Mouse (Mus musculus) liver, embryonic 11.5 days (tissue): ENCODE results near the gene Efcab11. TPM values are rescaled to one million over a fixed set of nuclear protein-coding genes. Genes with fewer than 3 reads are reported as not detected.

Experiments
- ATAC-seq: fragments of 200-750 bp; cut with Nextera tagmentation; replicated peaks from 2 replicates; pipeline ENCODE4 v1.8.0; 2017; ENCODE audit warnings: moderate number of reproducible peaks, mild to moderate bottlenecking, moderate TSS enrichment, moderate library complexity; ENCODE audit not compliant: low FRiP score
- DNase-seq: peaks from one replicate; pipeline ENCODE4 v3.0.0-alpha.2; 2017; ENCODE audit warnings: low spot score
- H3K27ac ChIP-seq: fragments of 300-500 bp; sonication (generic); 2 replicates; pipeline ENCODE4 v1.5.1; 2014; ENCODE audit warnings: mild to moderate bottlenecking, low read depth, low read length, control low read depth
- H3K27me3 ChIP-seq: fragments of 300-500 bp; sonication (generic); replicated peaks from 2 replicates; pipeline ENCODE4 v1.6.1; 2014; ENCODE audit warnings: low read length, mixed read lengths; ENCODE audit not compliant: control insufficient read depth, insufficient read depth
- H3K36me3 ChIP-seq: fragments of 300-500 bp; sonication (generic); 2 replicates; pipeline ENCODE4 v1.6.1; 2014; ENCODE audit warnings: mild to moderate bottlenecking, low read length, moderate library complexity, mixed read lengths; ENCODE audit not compliant: control insufficient read depth, insufficient read depth
- H3K4me1 ChIP-seq: fragments of 300-500 bp; sonication (generic); replicated peaks from 2 replicates; pipeline ENCODE4 v1.6.1; 2014; ENCODE audit warnings: low read length, mixed read lengths; ENCODE audit not compliant: control insufficient read depth, insufficient read depth
- H3K4me2 ChIP-seq: fragments of 300-500 bp; sonication (generic); 2 replicates; pipeline ENCODE4 v1.6.1; 2014; ENCODE audit warnings: mild to moderate bottlenecking, control low read depth, moderate library complexity
- H3K4me3 ChIP-seq: fragments of 300-500 bp; sonication (generic); 2 replicates; pipeline ENCODE4 v1.5.1; 2014; ENCODE audit warnings: low read depth, low read length, control low read depth
- H3K9ac ChIP-seq: fragments of 300-500 bp; sonication (generic); 2 replicates; pipeline ENCODE4 v1.6.1; 2014; ENCODE audit warnings: low read depth, low read length, control low read depth
- H3K9me3 ChIP-seq: fragments of 300-500 bp; sonication (generic); 2 replicates; pipeline ENCODE4 v1.6.1; 2016; ENCODE audit warnings: low read length, inconsistent platforms, mixed read lengths; ENCODE audit not compliant: control insufficient read depth
- whole genome bisulfite sequencing: fragments of 180-500 bp; shearing (Covaris S2); extraction: QIAGEN DNeasy Blood & Tissue Kit; methylation state at CpG from one replicate; pipeline ENCODE4 v1.1.7; 2014; 5-methylcytosine and 5-hydroxymethylcytosine counted together
- polyA plus RNA-seq: library from polyadenylated mRNA; unstranded; fragments of >200 nt; fragmentation: Nextera tagmentation; extraction: Ambion mirVana; gene quantifications from 2 replicates; pipeline ENCODE4 v1.2.1, GENCODE M21; 2014

The Efcab11 gene
- polyA plus RNA-seq, 1 experiment from 2014 or later, result 8.9 TPM

- H3K27ac ChIP-seq, result no peak overlapping the region
- H3K4me2 ChIP-seq, result no peak overlapping the region
- H3K27me3 ChIP-seq, result no peaks in the 10 kb centered on the region
- no peaks in the 10 kb centered on the region for H3K9me3 ChIP-seq
- no peaks in the 10 kb centered on the region for H3K36me3 ChIP-seq
- peaks cover 3% of the 10 kb centered on the region; the same call in 1 of the 2 replicates for H3K4me1 ChIP-seq
- 44% methylated on average over 4 of the region's 4 CpGs for WGBS
- DNase-seq (no peak), ATAC-seq (no peak)
- H3K4me3 ChIP-seq, result no peak overlapping the region
- H3K9ac ChIP-seq, result no peak overlapping the region
These were observed 202.6 kb downstream of the Efcab11 start for GRCm38 (mm10) chr12:99681681-99682080.

GRCm38 (mm10) chr12:99671866-99672191 lies 212.4 kb downstream of the Efcab11 start:
- Histone ChIP-seq H3K27ac (no peak overlapping the region), H3K9me3 (no peaks in the 10 kb centered on the region), H3K4me1 (0 out of 2 replicates have a peak, but pooled peaks cover 2% of the 10 kb centered on the region), H3K27me3 (no peaks in the 10 kb centered on the region), H3K36me3 (no peaks in the 10 kb centered on the region), H3K4me2 (no peak overlapping the region), H3K9ac (no peak overlapping the region), H3K4me3 (no peak overlapping the region)
- no peak for ATAC-seq
- no peak for DNase-seq
- 86% methylated on average over 4 of the region's 4 CpGs for WGBS

GRCm38 (mm10) chr12:99671162-99671865 lies 212.9 kb downstream of the Efcab11 start:
- H3K4me2 ChIP-seq, result no peak overlapping the region
- WGBS, result 86% methylated on average over 12 of the region's 12 CpGs
- H3K9ac ChIP-seq, result no peak overlapping the region
- no peak for DNase-seq
- H3K27ac ChIP-seq, result no peak overlapping the region
- H3K9me3 ChIP-seq, result no peaks in the 10 kb centered on the region
- ATAC-seq, result no peak
- no peaks in the 10 kb centered on the region for H3K36me3 ChIP-seq
- 0 out of 2 replicates have a peak, but pooled peaks cover 2% of the 10 kb centered on the region for H3K4me1 ChIP-seq
- no peaks in the 10 kb centered on the region for H3K27me3 ChIP-seq
- H3K4me3 ChIP-seq, result no peak overlapping the region

DNA sequence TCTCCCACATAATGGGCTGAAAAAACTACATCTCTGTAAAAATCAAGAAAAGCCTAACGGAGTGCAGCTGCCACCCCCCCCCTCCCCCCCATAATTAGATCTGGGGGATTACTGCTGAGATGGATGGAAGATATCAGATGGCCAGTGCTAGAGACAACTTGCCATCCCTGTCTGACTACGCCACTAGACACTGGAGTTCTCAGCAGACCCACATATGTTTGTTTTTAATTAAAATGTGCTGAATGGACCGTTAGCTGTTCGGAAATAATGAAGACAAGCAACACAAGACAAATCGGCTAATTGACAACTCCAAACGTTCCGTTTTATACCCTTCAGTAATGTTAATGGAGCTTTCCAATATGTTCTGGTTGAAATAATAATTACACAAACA lies 213.5 kb downstream of the Efcab11 start:
- H3K4me2 ChIP-seq, result no peak overlapping the region
- no peaks in the 10 kb centered on the region for H3K27me3 ChIP-seq
- 83% methylated on average over 7 of the region's 7 CpGs for WGBS
- no peaks in the 10 kb centered on the region for H3K9me3 ChIP-seq
- no peak overlapping the region for H3K9ac ChIP-seq
- H3K4me1 ChIP-seq, result 0 out of 2 replicates have a peak, but pooled peaks cover 2% of the 10 kb centered on the region
- ATAC-seq, result no peak
- DNase-seq, result no peak
- no peak overlapping the region for H3K27ac ChIP-seq
- no peak overlapping the region for H3K4me3 ChIP-seq
- H3K36me3 ChIP-seq, result no peaks in the 10 kb centered on the region

DNA sequence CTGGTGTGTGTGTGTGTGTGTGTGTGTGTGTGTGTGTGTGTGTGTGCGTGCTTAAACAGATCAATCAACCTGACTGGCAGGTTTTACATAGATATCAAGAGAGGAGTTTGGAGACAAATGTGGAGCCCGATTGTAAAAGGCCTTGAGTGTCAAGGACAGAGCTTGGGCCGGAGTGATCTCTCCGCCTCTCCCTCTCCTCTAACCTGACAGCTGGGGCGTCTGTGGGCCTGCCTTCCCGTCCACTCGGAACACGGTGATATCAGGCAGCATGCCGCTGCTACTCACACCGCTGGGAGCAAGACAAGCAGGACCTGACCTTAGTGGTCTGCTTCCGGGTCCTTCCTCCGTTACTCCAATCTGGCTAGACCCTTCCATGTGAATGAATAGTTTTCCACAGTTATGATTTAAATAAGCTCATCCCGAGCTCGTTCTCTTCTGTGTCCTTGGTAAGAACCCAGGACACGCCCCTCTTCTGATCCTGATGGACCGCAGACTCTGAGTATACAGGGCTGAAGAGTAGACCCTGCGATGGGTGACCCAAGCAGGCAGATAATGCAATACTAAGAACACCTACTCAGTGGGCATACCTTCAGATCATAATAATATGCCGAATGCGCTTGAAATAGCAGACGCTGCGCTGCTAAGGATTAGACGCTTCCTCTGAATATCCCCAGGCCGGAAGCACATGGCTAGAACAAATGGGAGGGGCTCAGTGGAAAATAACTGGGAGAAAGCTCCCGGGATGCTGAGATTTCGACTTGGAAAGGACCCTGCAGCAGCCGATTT lies 214.1 kb downstream of the Efcab11 start:
- H3K9ac ChIP-seq, result no peak overlapping the region
- H3K27ac ChIP-seq, result no peak overlapping the region
- ATAC-seq (no peak), DNase-seq (no peak)
- H3K4me2 ChIP-seq, result no peak overlapping the region
- H3K4me3 ChIP-seq, result no peak overlapping the region
- H3K9me3 ChIP-seq, result no peaks in the 10 kb centered on the region
- H3K36me3 ChIP-seq, result no peaks in the 10 kb centered on the region
- H3K27me3 ChIP-seq, result no peaks in the 10 kb centered on the region
- WGBS, result 67% methylated on average over 26 of the region's 26 CpGs
- 0 out of 2 replicates have a peak, but pooled peaks cover 2% of the 10 kb centered on the region for H3K4me1 ChIP-seq

GRCm38 (mm10) chr12:99654991-99655880 lies 229.0 kb downstream of the Efcab11 start:
- no peak for DNase-seq
- H3K4me3 ChIP-seq, result no peak overlapping the region

DNA sequence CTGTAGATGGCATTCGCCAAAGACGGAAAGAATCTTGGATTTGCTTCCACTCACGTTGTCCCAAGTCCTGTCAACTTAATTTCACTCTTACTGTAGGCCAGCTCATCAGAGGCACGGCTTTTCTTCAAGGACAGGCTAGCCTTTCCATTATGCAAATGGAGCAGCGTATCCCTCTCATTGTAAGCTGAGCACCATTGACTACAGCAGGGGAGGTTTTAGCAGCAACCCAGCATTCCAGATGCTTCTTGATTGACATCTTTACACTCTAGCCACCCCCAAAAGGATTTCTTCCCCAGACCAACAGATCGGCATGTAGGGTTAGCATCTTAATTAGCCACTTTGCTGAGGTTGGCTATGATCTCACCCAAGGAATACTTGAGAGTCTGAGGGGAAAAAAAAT lies 231.8 kb downstream of the Efcab11 start:
- DNase-seq, result no peak
- Histone ChIP-seq H3K9ac (no peak overlapping the region), H3K27me3 (no peaks in the 10 kb centered on the region), H3K4me1 (no peaks in the 10 kb centered on the region), H3K27ac (no peak overlapping the region), H3K4me2 (no peak overlapping the region), H3K9me3 (no peaks in the 10 kb centered on the region), H3K4me3 (no peak overlapping the region), H3K36me3 (no peaks in the 10 kb centered on the region)
- WGBS, result 76% methylated on average over 6 of the region's 6 CpGs
- ATAC-seq, result no peak

More at GRCm38 (mm10) chr12:99654991-99655880, 229.0 kb downstream of the Efcab11 start:
- H3K4me1 ChIP-seq, result no peaks in the 10 kb centered on the region
- H3K36me3 ChIP-seq, result no peaks in the 10 kb centered on the region
- no peaks in the 10 kb centered on the region for H3K27me3 ChIP-seq
- 79% methylated on average over 19 of the region's 19 CpGs for WGBS
- no peak for ATAC-seq
- no peaks in the 10 kb centered on the region for H3K9me3 ChIP-seq
- no peak overlapping the region for H3K9ac ChIP-seq
- no peak overlapping the region for H3K27ac ChIP-seq
- H3K4me2 ChIP-seq, result no peak overlapping the region

DNA sequence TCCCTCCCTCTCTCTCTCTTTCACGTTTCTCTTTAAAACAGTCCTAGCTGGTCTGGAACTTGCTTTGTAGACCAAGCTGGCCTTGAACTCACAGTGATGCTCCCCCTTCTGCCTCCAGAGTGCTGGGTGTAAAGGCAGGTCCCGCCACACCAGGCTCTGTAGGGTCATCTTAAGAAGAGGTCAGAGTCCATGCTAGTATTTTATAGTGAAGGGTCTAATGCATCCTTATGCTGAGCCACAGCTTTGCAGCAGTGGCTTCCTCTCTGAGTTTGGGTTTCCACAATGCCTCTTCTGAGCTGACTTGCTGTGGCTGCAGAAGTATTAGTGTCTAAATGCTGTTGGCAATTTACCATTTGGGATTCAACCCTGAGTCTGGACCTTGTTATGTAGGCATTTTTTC lies 234.5 kb downstream of the Efcab11 start:
- H3K4me3 ChIP-seq, result no peak overlapping the region
- no peak for ATAC-seq
- H3K27me3 ChIP-seq, result no peaks in the 10 kb centered on the region
- H3K4me1 ChIP-seq, result no peaks in the 10 kb centered on the region
- H3K9me3 ChIP-seq, result peaks cover under 1% of the 10 kb centered on the region; the same call in 1 of the 2 replicates
- DNase-seq, result no peak
- no peak overlapping the region for H3K27ac ChIP-seq
- WGBS, result 56% methylated on average over 2 of the region's 2 CpGs
- no peak overlapping the region for H3K9ac ChIP-seq
- H3K36me3 ChIP-seq, result no peaks in the 10 kb centered on the region
- no peak overlapping the region for H3K4me2 ChIP-seq
